Mouse (Mus musculus): ENCODE measurements around the gene Plekhh2.

- TF ChIP-seq CTCF (IDR thresholded peaks at IDR 0.05 in 2 of 3, conservative IDR thresholded peaks at IDR 0.05 in 1 of 3; ENCODE audit: control insufficient read depth in 1 of 3, insufficient read depth in 1 of 3, low read depth in 2 of 3, low read length in 3 of 3, poor library complexity in 1 of 3, severe bottlenecking in 1 of 3), result no peak
- no peak for TF ChIP-seq ZMIZ1 (IDR thresholded peaks at IDR 0.05; ENCODE audit: low read depth, low read length)
- no peak for TF ChIP-seq RAD21 (IDR thresholded peaks at IDR 0.05; ENCODE audit: low read depth, low read length)
- no peak for TF ChIP-seq GABPA (IDR thresholded peaks at IDR 0.05; ENCODE audit: low read depth, low read length)
- TF ChIP-seq ETS1 (IDR thresholded peaks at IDR 0.05; ENCODE audit: low read depth, low read length), result no peak
- no peak for TF ChIP-seq POLR2AphosphoS5 (IDR thresholded peaks at IDR 0.05; ENCODE audit: borderline replicate concordance, low read depth, low read length)
- TF ChIP-seq POLR2A (IDR thresholded peaks at IDR 0.05; ENCODE audit: control insufficient read depth in 1 of 2, insufficient read depth in 1 of 2, low read depth in 1 of 2, low read length in 2 of 2, poor library complexity in 1 of 2), result no peak
- TF ChIP-seq MAFK (IDR thresholded peaks at IDR 0.05; ENCODE audit: borderline replicate concordance, low read depth, low read length), result no peak
- no peak for TF ChIP-seq SMC3 (IDR thresholded peaks at IDR 0.05; ENCODE audit: low read depth, low read length)
- TF ChIP-seq ZKSCAN1 (IDR thresholded peaks at IDR 0.05; ENCODE audit: low read depth, low read length), result no peak
- TF ChIP-seq NELFE (IDR thresholded peaks at IDR 0.05; ENCODE audit: low read depth, low read length), result no peak
- TF ChIP-seq EP300 (IDR thresholded peaks at IDR 0.05; ENCODE audit: low read depth in 1 of 2, low read length in 2 of 2), result no peak
- TF ChIP-seq E2F4 (IDR thresholded peaks at IDR 0.05; ENCODE audit: borderline replicate concordance, low read depth, low read length), result no peak
Observed at GRCm38 (mm10) chr17:84647630-84648029, 135.9 kb downstream of the Plekhh2 start.

Data from MEL (cell line).